Mouse (Mus musculus): Measurements from ENCODE around the gene Olfr1042.
"Not testable (repeated sequence)": the region's sequence is repeated elsewhere in the genome, so short reads cannot be mapped to it uniquely, and the experiment has no call there.

Olfr1042 gene

DNA sequence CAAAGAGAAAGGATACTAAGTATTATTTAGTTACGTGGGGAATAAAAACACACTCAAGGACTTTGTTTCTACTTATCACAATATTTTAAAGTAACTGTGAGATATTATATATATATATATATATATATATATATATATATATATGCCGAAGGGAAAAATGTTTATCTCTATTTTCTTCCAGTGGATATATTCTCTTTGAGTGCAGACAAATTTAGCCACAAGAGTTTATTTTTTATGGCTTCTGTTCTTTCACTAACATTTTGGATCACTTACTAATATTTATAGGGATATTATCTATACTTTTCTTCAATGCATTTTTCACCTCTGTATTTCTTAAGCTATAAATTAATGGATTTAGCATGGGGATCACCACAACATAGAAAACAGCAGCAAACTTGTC, at the start of gene Olfr1042:
Gene Olfr1042 (minus strand): TSS at position 101 of the 400 bp plus-strand sequence.
- no peak for DNase-seq (ENCODE audit: low spot score)

DNA sequence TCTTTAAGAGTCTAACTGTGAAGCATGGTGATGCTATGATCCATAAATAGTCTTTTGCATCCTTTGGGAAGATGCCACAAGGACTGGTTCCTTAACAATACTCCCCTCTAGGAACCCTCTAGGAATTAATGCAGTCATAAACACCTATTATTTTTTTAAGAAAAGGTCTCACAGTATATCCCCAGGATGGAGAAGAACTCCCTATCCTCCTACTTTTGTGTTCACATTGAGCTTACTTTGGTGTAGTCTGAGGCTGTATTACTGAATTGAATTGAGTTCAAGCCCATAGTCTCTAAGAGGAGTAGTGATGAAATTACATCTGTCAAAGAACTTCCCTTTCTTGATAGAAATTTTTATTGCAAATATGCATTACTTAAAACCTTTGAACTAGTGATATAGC, 41.3 kb upstream of the Olfr1042 start, which contains the start of gene Olfr1045:
Gene Olfr1045 (minus strand): TSS at position 101 of the 400 bp plus-strand sequence.
- no peak for DNase-seq (ENCODE audit: low spot score)

DNA sequence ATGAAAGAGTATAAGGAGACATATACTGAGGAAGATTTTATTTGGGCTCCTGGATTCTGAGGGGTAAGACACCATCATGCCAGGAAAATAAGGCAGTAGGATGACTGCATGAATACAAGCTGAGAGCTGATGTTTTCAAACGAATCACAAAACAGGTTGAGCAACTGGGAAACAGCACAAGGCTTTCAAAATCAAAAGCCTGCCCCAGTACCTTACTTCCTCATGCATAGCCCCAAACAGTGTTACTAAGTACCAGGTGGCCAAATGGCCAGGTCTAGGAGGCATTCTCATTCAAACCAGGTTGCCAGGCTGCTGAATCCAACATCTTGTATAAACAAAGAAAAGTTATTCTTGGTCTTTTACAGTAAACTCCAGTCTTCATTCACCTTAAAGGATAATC, 34.2 kb upstream of the Olfr1042 start:
- DNase-seq (ENCODE audit: low spot score) = no peak

DNA sequence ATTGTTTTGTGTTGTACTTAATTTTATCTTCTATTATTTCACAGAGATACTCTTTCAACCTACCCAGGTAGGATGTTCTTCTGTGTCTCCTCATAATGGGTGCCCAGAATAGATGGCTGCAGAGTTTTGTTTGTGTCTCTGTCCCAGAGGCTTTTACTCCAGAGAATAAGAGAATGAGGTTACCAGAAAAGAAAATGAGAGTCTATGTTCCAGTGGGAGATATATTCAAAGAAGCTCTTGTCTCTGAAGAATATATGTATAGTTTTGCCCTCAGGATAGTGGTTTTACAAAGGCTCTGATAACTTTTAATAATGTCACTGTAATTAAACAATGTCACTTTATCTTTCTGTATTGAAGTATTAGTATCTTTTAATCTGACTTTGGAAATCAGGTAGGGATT, 23.9 kb upstream of the Olfr1042 start, which contains the start of gene Olfr52:
Gene Olfr52 (minus strand): TSS at position 101 of the 400 bp plus-strand sequence.
- DNase-seq (ENCODE audit: low spot score) = no peak

DNA sequence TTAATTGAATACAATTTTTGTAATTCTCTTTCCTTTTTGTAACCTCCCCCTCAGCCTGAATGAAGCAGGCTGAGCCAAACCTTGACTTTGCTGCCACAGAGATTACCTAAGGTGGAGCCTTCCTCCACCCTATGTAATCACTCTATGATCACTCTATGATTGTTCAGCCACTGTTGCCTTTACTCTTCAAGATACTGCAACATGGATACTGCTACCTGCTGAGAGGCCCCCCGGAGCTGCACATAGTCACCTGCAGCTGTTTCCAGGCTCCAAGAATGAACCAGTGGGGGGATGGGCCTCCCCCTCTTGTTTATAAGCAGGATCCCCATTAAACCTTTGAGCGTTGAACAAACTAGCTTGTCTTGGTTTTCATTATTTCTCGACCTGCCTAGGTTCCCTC, 18.3 kb upstream of the Olfr1042 start:
- DNase-seq (ENCODE audit: low spot score) = no peak

DNA sequence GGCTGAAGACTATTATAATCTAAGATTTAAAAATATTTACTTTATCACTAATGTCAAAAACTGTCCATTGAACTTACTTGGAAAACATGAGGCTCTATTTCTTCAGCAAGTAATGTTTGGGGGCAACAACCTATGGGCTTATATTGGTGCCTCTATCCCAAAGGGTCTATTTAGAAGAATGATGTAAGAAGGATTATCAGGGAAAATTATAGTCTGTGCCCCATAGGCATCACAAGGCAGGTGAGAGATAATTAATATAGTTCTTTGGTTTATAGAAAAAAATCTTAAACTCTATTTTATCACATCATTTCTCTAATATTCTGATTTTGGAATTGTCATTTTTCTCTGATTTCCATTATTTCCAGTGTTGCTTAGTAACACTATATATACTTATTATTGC, 16.1 kb upstream of the Olfr1042 start, which contains the start of gene Olfr1044:
Gene Olfr1044 (minus strand): TSS at position 101 of the 400 bp plus-strand sequence.
- DNase-seq (ENCODE audit: low spot score) = no peak

DNA sequence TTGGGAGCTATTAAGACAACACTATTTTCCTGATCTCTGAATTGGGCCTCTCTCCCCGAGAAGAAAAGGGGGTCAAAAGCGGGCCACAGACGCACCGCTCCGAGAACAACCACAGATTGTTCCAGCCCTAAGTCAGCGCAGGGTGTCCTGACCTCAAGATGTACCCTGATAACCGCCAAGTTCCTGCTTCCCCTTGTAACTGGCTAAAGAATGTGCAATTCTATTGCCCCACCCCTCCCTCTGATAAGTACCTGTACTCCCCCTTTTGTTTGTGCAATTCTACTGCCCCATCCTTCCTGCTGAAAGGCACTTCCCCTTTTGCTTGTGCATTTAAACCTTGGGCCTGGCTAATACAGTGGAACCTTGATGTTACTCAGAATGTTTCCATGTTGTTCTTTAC, 13.8 kb upstream of the Olfr1042 start:
- DNase-seq (ENCODE audit: low spot score) = not testable (repeated sequence)

DNA sequence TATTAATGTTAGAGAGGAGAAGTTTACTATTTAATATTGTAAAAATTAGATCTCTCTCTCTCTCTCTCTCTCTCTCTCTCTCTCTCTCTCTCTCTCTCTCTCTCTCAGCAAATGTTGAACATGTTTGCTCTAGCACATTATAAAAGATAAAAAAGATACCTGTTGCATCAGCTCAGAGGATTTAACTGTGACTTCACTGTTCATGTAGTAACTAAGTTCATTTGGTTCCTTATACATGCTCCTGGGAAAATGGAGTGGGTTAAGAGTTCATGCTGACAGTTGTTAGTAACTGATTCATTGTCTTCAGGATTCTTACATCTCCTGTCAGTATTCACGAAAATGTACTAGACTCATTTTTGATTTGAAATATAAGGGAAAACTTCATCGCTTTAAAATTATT, 5.8 kb upstream of the Olfr1042 start, which contains the start of gene Olfr1043:
Gene Olfr1043 (minus strand): TSS at position 101 of the 400 bp plus-strand sequence.
- no peak for DNase-seq (ENCODE audit: low spot score)

DNA sequence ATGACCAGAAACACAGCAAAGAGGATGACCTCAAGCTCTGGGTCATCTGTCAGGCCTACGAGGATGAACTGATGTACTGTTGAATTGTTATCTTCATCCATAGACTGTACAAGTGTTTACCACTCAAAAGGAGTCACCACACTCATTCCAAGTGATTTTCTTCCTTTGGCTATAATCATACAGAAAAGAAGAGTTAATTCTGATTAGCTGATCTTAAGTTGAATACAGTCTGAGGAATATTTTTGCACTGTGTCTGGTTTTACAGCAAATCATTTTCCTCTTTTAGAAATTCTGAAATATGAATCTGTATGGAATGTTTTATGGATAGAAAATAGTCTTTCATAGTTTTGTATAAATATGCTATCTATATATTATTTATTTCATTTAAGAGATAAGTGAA, 15.0 kb downstream of the Olfr1042 start, which contains the start of gene Olfr1040:
Gene Olfr1040 (minus strand): TSS at position 101 of the 400 bp plus-strand sequence.
- DNase-seq (ENCODE audit: low spot score) = no peak

DNA sequence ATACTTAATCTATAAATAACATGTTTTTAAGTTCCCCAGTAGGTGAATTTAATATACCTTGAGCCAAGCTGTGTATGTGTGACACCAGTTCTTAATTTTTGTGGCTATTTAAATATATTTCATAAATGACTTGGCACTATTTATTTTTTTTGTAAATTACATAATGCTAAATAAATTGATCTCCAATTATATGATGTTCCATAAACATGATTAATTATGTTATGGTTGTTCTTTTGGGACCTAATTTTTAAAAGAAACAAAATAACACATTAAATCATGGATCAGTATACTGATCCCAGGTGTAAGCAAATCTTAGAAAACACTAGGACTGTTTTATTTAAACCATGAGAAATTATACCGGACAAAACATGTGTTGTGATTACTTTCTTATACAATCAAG, 25.8 kb downstream of the Olfr1042 start, which contains the start of gene Olfr1039:
Gene Olfr1039 (minus strand): TSS at position 101 of the 400 bp plus-strand sequence.
- DNase-seq (ENCODE audit: low spot score) = no peak
